Mouse (Mus musculus) thymus, adult 2 months (tissue): ENCODE measurements around the gene Mief2. TPM values are rescaled to one million over a fixed set of nuclear protein-coding genes. Genes with fewer than 3 reads are reported as not detected.

ENCODE experiments used
- DNase-seq: peaks from one replicate; pipeline ENCODE4 v3.0.0; 2021
- H3K27ac ChIP-seq: fragments of 200-500 bp; 2 replicates; pipeline ENCODE4 v1.5.1; 2012; ENCODE audit warnings: low read length, control low read depth; ENCODE audit not compliant: control insufficient read depth, insufficient read depth
- H3K27me3 ChIP-seq: fragments of 200-500 bp; 2 replicates; pipeline ENCODE4 v1.6.1; 2012; ENCODE audit warnings: mild to moderate bottlenecking, low read length, moderate library complexity, mixed read lengths; ENCODE audit not compliant: control insufficient read depth, insufficient read depth
- H3K36me3 ChIP-seq: fragments of 200-500 bp; 2 replicates; pipeline ENCODE4 v1.6.1; 2012; ENCODE audit warnings: mild to moderate bottlenecking, low read length, moderate library complexity; ENCODE audit not compliant: control insufficient read depth, insufficient read depth
- H3K4me1 ChIP-seq: fragments of 200-500 bp; replicated peaks from 2 replicates; pipeline ENCODE4 v1.6.1; 2012; ENCODE audit warnings: low read length; ENCODE audit not compliant: control insufficient read depth, insufficient read depth
- H3K4me3 ChIP-seq: fragments of 200-500 bp; 2 replicates; pipeline ENCODE4 v1.5.1; 2012; ENCODE audit warnings: mild to moderate bottlenecking, low read length, control low read depth, moderate library complexity; ENCODE audit not compliant: control insufficient read depth, insufficient read depth
- CTCF ChIP-seq: fragments of 200-500 bp; IDR thresholded peaks from 2 replicates; pipeline ENCODE4 v1.5.1; 2012; ENCODE audit warnings: mild to moderate bottlenecking, control low read depth, low read length, moderate library complexity, borderline replicate concordance; ENCODE audit not compliant: control insufficient read depth, poor library complexity, insufficient read depth; ENCODE audit errors: extremely low read depth
- POLR2A ChIP-seq: fragments of 200-500 bp; IDR thresholded peaks from 2 replicates; pipeline ENCODE4 v1.6.1; 2012; ENCODE audit warnings: mild to moderate bottlenecking, low read length, control low read depth, moderate library complexity; ENCODE audit not compliant: control insufficient read depth, poor library complexity, insufficient read depth; ENCODE audit errors: extremely low read depth
- WGBS: fragments of 180-500 bp; shearing (Covaris S2); methylation state at CpG from one replicate; pipeline ENCODE4 v1.1.7; 2018; 5-methylcytosine and 5-hydroxymethylcytosine counted together
- polyA plus RNA-seq: library from polyadenylated mRNA; depleted of rRNA; stranded (reverse); fragments of >200 nt; gene quantifications from 2 replicates; pipeline ENCODE4 v1.2.3, GENCODE M21; 2012; rRNA removed

Mief2 gene
- polyA plus RNA-seq = 26.1 and 26.6 TPM in 2 replicates

DNA sequence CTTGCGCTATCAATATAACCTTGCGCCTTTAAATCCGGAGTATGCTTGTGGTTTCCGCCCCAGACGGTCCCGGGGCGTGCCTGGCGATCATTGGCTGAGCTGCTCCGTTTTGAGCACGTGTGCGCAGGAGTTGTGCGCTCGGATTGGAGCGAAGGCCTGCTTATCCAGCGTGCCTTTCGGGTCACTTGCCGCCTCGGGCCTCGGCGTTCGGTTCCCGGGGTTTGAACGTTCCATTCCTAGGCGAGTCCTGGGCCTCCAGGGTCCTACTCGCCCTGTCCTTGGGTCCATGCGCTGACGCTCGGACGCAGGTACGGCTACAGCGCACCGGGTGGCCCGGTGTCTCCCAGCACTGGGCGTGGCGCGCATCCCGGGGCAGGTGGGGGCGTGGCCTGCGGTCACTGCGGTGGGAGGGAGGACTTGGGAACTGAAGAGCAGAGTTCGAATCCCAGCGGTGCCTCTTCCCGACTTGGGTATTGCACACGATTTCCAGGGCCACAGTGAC lies at the start of gene Mief2:
TSS of gene Mief2 (plus strand) at position 139 of the 502 bp plus-strand sequence.
- no peaks in the 10 kb centered on the region for H3K27me3 ChIP-seq
- TF ChIP-seq POLR2A (peak; percentile 60), CTCF (peak; percentile 61; the same call in 1 of the 2 replicates)
- peak within 1 kb of the TSS; percentile 91 for H3K4me3 ChIP-seq
- H3K4me1 ChIP-seq = peaks cover 18% of the 10 kb centered on the region
- H3K36me3 ChIP-seq = peaks cover 9% of the 10 kb centered on the region
- peak within 1 kb of the TSS; percentile 76 for H3K27ac ChIP-seq
- WGBS = under 1% methylated on average over 44 of the region's 44 CpGs
- DNase-seq = peak; percentile 92

DNA sequence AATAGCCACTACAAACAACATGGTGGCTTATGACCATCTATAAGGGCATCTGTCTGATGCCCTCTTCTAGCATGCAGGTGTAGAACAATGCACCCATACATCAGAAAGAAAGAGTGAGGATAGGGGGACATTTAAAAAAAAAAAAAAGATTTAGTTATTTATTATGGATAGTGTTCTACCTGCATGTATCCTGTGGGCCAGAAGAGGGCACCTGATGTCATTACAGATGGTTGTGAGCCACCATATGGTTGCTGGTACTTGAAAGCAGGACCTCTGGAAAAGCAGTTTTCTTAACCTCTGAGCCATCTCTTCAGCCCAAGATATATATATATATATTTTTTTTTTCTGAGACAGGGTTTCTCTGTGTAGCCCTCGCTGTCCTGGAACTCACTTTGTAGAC lies 32.0 kb upstream of the Mief2 start:
- H3K4me1 ChIP-seq = peaks cover 14% of the 10 kb centered on the region
- DNase-seq = no peak
- no peak overlapping the region for H3K4me3 ChIP-seq
- no peak overlapping the region for H3K27ac ChIP-seq
- WGBS = 82% methylated on average over 1 of the region's 1 CpGs
- no peaks in the 10 kb centered on the region for H3K36me3 ChIP-seq
- no peak for TF ChIP-seq CTCF
- TF ChIP-seq POLR2A = no peak
- no peaks in the 10 kb centered on the region for H3K27me3 ChIP-seq

DNA sequence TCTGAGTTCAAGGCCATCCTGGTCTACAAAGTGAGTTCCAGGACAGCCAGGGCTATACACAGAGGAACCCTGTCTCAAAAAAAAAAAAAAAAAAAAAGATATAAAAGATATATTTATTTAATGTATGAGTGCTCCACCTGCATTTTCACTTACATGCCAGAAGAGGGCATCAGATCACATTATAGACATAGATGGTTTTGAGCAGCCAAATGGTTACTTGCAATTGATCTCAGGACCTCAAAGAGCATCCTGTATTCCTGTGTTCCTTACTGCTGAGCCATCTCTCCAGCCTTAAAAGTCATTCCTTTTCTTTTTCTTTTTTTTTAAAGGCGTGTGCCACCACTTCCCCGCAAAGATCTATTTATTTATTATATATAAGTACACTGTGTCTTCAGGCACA lies 30.6 kb upstream of the Mief2 start:
- peaks cover 14% of the 10 kb centered on the region for H3K4me1 ChIP-seq
- H3K27ac ChIP-seq = no peak overlapping the region
- no peak for TF ChIP-seq CTCF
- TF ChIP-seq POLR2A = no peak
- H3K27me3 ChIP-seq = no peaks in the 10 kb centered on the region
- 52% methylated on average over 2 of the region's 2 CpGs for WGBS
- DNase-seq = no peak
- no peak overlapping the region for H3K4me3 ChIP-seq
- no peaks in the 10 kb centered on the region for H3K36me3 ChIP-seq

DNA sequence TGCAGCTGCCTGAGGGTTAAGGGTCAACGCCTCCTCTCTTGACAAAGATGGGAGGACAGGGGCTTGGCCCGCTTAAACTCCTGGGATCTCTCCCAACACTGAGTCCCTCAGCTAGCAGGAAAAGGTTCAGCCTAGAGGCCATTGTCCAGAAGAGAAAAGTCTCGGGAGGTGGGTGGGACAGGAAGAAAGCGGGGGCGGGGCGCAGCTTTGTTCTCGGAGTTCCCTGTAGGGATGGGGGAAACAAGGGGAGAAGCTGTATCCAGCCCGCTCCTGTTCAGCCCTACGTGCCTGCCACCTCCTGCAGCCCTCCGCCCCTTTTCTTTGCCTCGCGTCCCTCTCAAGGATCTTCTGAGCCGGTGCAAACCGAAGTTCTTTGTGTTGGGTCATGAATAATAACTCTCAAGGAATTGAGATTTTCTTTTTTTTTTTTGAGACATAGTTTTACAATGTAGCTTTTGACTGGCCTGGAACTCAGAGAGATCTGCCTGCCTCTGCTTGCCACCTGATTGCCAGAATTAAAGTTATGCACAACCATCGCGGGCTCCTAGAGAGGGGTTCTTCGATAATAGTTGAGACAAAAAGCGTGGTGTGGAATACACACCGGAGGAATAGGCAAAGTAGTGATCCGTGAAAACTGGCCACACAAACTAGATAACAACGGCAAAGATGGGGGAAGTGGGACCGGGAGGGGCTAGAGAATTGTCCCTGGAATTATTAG lies 29.2 kb upstream of the Mief2 start:
- H3K36me3 ChIP-seq = no peaks in the 10 kb centered on the region
- no peak for TF ChIP-seq POLR2A
- TF ChIP-seq CTCF = no peak
- peak overlapping the region; percentile 0; the same call in 1 of the 2 replicates for H3K27ac ChIP-seq
- DNase-seq = peak; percentile 56
- WGBS = 6% methylated on average over 22 of the region's 22 CpGs
- no peaks in the 10 kb centered on the region for H3K27me3 ChIP-seq
- H3K4me1 ChIP-seq = peaks cover 14% of the 10 kb centered on the region
- H3K4me3 ChIP-seq = peak overlapping the region; percentile 87

DNA sequence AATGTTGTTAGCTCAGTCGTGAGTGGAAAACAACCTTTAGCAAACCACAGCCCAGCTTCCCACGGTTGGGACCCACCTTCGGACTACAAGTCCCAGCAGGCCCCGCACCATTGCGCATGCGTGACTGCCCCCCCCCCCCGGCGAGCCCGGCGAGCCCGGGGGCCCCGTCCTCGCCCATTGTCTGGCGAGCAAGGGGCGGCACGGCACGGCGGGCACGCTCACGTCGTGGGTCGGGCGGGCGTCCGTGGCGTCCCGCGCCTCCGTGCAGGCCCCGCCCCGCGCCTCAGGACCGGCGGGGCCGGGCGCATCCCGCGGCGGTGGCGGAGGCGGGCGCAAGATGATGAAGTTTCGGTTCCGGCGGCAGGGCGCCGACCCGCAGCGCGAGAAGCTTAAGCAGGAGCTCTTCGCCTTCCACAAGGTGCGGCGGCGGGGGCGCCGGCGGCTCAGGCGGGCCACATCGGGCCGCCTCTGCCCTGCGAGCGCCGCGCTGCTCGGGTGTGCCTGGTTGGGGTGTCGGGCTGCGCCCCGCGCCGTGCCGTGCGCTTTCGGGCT lies 28.6 kb upstream of the Mief2 start, which contains the start of gene Llgl1:
TSS of gene Llgl1 (plus strand) at position 200 of the 552 bp plus-strand sequence.
- Histone ChIP-seq H3K4me1 (peaks cover 14% of the 10 kb centered on the region), H3K27me3 (no peaks in the 10 kb centered on the region), H3K27ac (peak within 1 kb of the TSS; percentile 0; the same call in 1 of the 2 replicates), H3K36me3 (no peaks in the 10 kb centered on the region), H3K4me3 (peak within 1 kb of the TSS; percentile 87)
- TF ChIP-seq CTCF (0 out of 2 replicates have a peak, but pooled peaks have one; percentile 31), POLR2A (peak; percentile 62; the same call in 1 of the 2 replicates)
- under 1% methylated on average over 67 of the region's 73 CpGs for WGBS
- peak; percentile 80 for DNase-seq

DNA sequence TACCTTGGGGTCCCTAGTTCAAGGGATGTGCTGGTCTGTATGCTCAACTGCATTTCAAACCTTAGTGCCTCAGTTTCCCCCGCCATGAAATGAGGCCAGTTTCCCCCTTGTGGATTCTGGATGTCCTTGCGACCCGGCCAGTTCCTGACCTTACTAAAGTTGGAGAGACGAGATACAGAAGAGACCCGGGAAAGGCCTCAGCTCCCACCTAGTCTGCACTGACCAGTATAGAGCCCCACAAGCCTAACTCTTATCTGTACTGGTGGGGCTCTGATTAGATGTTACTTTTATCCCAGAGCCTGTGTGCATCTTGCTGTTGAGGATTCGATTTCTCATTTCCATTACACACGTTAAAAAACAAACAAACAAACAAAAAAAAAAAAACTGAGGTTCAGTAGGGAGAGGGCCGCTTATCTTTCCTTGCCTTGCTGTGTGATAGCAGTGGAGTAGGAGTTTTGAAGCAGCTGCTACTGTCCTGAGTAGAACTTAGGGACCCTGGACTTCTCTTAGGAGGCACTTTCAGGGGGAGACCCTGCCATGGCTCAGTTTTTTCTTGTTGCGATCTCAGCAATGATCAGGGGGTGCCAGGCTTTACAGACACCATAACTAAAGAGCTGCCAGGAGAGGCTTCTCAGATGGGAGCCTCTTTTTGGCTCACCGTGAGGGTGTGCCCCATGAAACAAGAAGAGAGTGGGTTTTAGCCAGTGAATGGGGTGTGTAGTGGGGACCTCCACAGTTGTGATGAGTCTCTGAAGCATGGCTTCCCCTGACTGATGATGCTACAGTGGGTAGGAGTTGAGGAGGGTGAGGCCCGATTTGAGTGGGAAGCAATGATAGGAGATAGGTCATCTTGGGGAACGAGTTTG lies 27.6 kb upstream of the Mief2 start:
- Histone ChIP-seq H3K27ac (no peak overlapping the region), H3K27me3 (no peaks in the 10 kb centered on the region), H3K4me3 (peak overlapping the region; percentile 87), H3K4me1 (peaks cover 14% of the 10 kb centered on the region), H3K36me3 (no peaks in the 10 kb centered on the region)
- DNase-seq = no peak
- WGBS = 50% methylated on average over 12 of the region's 12 CpGs
- no peak for TF ChIP-seq CTCF
- TF ChIP-seq POLR2A = no peak
